Mouse (Mus musculus) liver, embryonic 14.5 days (tissue): ENCODE measurements around the gene Cyth2.

Experiments used
- CTCF ChIP-seq: IDR thresholded peaks from 2 replicates; pipeline ENCODE4 v1.5.1; 2016; ENCODE audit warnings: antibody characterized with exemption, low read depth, control low read depth
- EP300 ChIP-seq: IDR thresholded peaks from 2 replicates; pipeline ENCODE4 v1.6.1; 2016; ENCODE audit warnings: antibody characterized with exemption, low read depth

DNA sequence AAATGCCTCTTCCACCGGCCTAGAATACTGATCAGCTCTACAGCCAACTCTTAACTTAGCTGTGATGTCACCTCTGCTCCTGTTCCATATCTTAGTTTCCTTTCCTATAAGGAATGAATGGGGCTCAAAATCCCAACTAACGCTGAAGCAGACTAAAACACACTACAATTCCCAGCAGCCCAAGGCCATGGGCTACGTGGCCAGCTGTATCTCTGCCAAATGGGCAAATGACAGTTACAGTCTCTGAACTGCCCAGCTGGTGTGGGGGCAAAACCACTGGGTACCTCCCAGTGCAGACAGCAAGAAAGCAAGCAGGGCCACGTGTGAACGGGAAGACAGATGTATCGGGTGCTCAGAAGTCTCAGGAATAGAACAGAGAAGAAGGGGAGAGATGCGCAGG, 12.2 kb upstream of the Cyth2 start:
- TF ChIP-seq CTCF: no peak
- no peak for TF ChIP-seq EP300
